Mouse (Mus musculus) CH12.LX (cell line): Measurements from ENCODE around the gene Uck1. TPM values are rescaled to one million over a fixed set of nuclear protein-coding genes. Genes with fewer than 3 reads are reported as not detected.

ENCODE experiments used
- DNase-seq: peaks from one replicate; pipeline ENCODE4 v3.0.0-alpha.2; 2013; ENCODE audit errors: extremely low read depth
- H3K27ac ChIP-seq: 2 replicates; pipeline ENCODE4 v1.5.1; 2012; ENCODE audit warnings: low read depth, mild to moderate bottlenecking, control low read depth, moderate library complexity; ENCODE audit not compliant: insufficient read depth
- H3K27me3 ChIP-seq: replicated peaks from 2 replicates; pipeline ENCODE3; 2012; ENCODE audit warnings: inconsistent platforms
- H3K36me3 ChIP-seq, 2 experiments: replicated peaks in 1 of 2; 2 replicates each; pipeline versions ENCODE3 to v1.6.1; 2012; ENCODE audit warnings: inconsistent platforms in 1 of 2, low read length in 1 of 2, mild to moderate bottlenecking in 1 of 2, mixed read lengths in 1 of 2, moderate library complexity in 1 of 2; ENCODE audit not compliant: control insufficient read depth in 1 of 2, insufficient read depth in 1 of 2
- H3K4me1 ChIP-seq, 2 experiments: 2 replicates each; pipeline ENCODE4 v1.6.1; 2012; ENCODE audit warnings: inconsistent platforms in 1 of 2, moderate library complexity in 1 of 2; ENCODE audit not compliant: insufficient read depth in 2 of 2, control insufficient read depth in 1 of 2
- H3K4me2 ChIP-seq: 2 replicates; pipeline ENCODE4 v1.6.1; 2012; ENCODE audit warnings: low read depth, mild to moderate bottlenecking, control low read depth; ENCODE audit not compliant: poor library complexity, insufficient read depth, severe bottlenecking
- H3K4me3 ChIP-seq, 3 experiments: fragments of 150-350 bp in 1 of 3; sonication (generic) in 1 of 3; replicated peaks in 1 of 3; 2 replicates each; pipeline versions ENCODE3 to v1.5.1; 2011 to 2012; ENCODE audit warnings: low read depth in 2 of 3, low read length in 2 of 3, mild to moderate bottlenecking in 2 of 3, moderate library complexity in 2 of 3, control low read depth in 1 of 3, improper control_type of control experiment in 1 of 3, inconsistent platforms in 1 of 3, mixed read lengths in 1 of 3; ENCODE audit not compliant: poor library complexity in 1 of 3
- H3K79me2 ChIP-seq: replicated peaks from 2 replicates; pipeline ENCODE4 v1.6.1; 2012; ENCODE audit warnings: mild to moderate bottlenecking, moderate library complexity; ENCODE audit not compliant: control insufficient read depth, poor library complexity, insufficient read depth, severe bottlenecking; ENCODE audit errors: extremely low read depth
- H3K9ac ChIP-seq: 2 replicates; pipeline ENCODE4 v1.6.1; 2012; ENCODE audit warnings: low read depth, mild to moderate bottlenecking, control low read depth, moderate library complexity; ENCODE audit not compliant: insufficient read depth
- H3K9me3 ChIP-seq: replicated peaks from 2 replicates; pipeline ENCODE3; 2012; ENCODE audit warnings: low read length, inconsistent platforms, mixed read lengths
- BHLHE40 ChIP-seq: IDR thresholded peaks from 2 replicates; pipeline ENCODE4 v1.6.1; 2011; ENCODE audit warnings: mild to moderate bottlenecking, low read depth, low read length, improper control_type of control experiment
- CHD1 ChIP-seq: IDR thresholded peaks from 2 replicates; pipeline ENCODE4 v1.6.1; 2012; ENCODE audit warnings: low read depth, low read length, improper control_type of control experiment, inconsistent platforms
- CHD2 ChIP-seq: IDR thresholded peaks from 2 replicates; pipeline ENCODE4 v1.6.1; 2011; ENCODE audit warnings: low read length, improper control_type of control experiment
- E2F4 ChIP-seq: IDR thresholded peaks from 2 replicates; pipeline ENCODE4 v1.6.1; 2011; ENCODE audit warnings: low read depth, low read length, improper control_type of control experiment; ENCODE audit not compliant: insufficient replicate concordance
- ELF1 ChIP-seq: IDR thresholded peaks from 2 replicates; pipeline ENCODE4 v1.6.1; 2014; ENCODE audit warnings: low read depth, mild to moderate bottlenecking, inconsistent platforms, low read length, improper control_type of control experiment
- GABPA ChIP-seq: IDR thresholded peaks from 2 replicates; pipeline ENCODE4 v1.6.1; 2012; ENCODE audit warnings: low read depth, low read length, improper control_type of control experiment, inconsistent platforms; ENCODE audit not compliant: insufficient replicate concordance
- HCFC1 ChIP-seq: IDR thresholded peaks from 2 replicates; pipeline ENCODE4 v1.6.1; 2012; ENCODE audit warnings: low read depth, mild to moderate bottlenecking, inconsistent platforms, low read length, improper control_type of control experiment
- IRF4 ChIP-seq: IDR thresholded peaks from 2 replicates; pipeline ENCODE4 v1.6.1; 2014; ENCODE audit warnings: low read depth, mild to moderate bottlenecking, inconsistent platforms, low read length, improper control_type of control experiment
- JUN ChIP-seq: IDR thresholded peaks from 2 replicates; pipeline ENCODE4 v1.6.1; 2011; ENCODE audit warnings: low read depth, mild to moderate bottlenecking, low read length, improper control_type of control experiment, moderate library complexity; ENCODE audit not compliant: insufficient read depth
- JUND ChIP-seq: conservative IDR thresholded peaks from 2 replicates; pipeline ENCODE4 v1.6.1; 2011; ENCODE audit warnings: low read depth, low read length, improper control_type of control experiment
- KAT2A ChIP-seq: IDR thresholded peaks from 2 replicates; pipeline ENCODE4 v1.6.1; 2012; ENCODE audit warnings: low read length, improper control_type of control experiment, inconsistent platforms; ENCODE audit not compliant: insufficient replicate concordance
- MAFK ChIP-seq: IDR thresholded peaks from 2 replicates; pipeline ENCODE4 v1.6.1; 2011; ENCODE audit warnings: low read length, improper control_type of control experiment; ENCODE audit not compliant: insufficient replicate concordance
- MAX ChIP-seq: IDR thresholded peaks from 2 replicates; pipeline ENCODE4 v1.6.1; 2011; ENCODE audit warnings: low read length, improper control_type of control experiment
- MAZ ChIP-seq: IDR thresholded peaks from 2 replicates; pipeline ENCODE4 v1.6.1; 2012; ENCODE audit warnings: low read depth, mild to moderate bottlenecking, inconsistent platforms, low read length, improper control_type of control experiment, moderate library complexity
- MEF2A ChIP-seq: IDR thresholded peaks from 2 replicates; pipeline ENCODE4 v1.6.1; 2014; ENCODE audit warnings: low read depth, mild to moderate bottlenecking, inconsistent platforms, low read length, improper control_type of control experiment, borderline replicate concordance
- MXI1 ChIP-seq: IDR thresholded peaks from 2 replicates; pipeline ENCODE4 v1.6.1; 2011; ENCODE audit warnings: mild to moderate bottlenecking, low read depth, low read length, improper control_type of control experiment
- MYC ChIP-seq: IDR thresholded peaks from 2 replicates; pipeline ENCODE4 v1.6.1; 2011; ENCODE audit warnings: low read depth, mild to moderate bottlenecking, improper control_type of control experiment, low read length
- NELFE ChIP-seq: IDR thresholded peaks from 2 replicates; pipeline ENCODE4 v1.6.1; 2011; ENCODE audit warnings: low read depth, low read length, improper control_type of control experiment
- NRF1 ChIP-seq: IDR thresholded peaks from 2 replicates; pipeline ENCODE4 v1.6.1; 2014; ENCODE audit warnings: low read depth, mild to moderate bottlenecking, inconsistent platforms, low read length, improper control_type of control experiment, moderate library complexity
- PAX5 ChIP-seq: IDR thresholded peaks from 2 replicates; pipeline ENCODE4 v1.6.1; 2012; ENCODE audit warnings: low read length, inconsistent platforms, mixed read lengths
- POLR2A ChIP-seq: IDR thresholded peaks from 2 replicates; pipeline ENCODE4 v1.6.1; 2011; ENCODE audit warnings: low read depth, mild to moderate bottlenecking, improper control_type of control experiment, low read length
- POLR2AphosphoS2 ChIP-seq: IDR thresholded peaks from 2 replicates; pipeline ENCODE4 v1.6.1; 2011; ENCODE audit warnings: low read depth, low read length, improper control_type of control experiment
- RAD21 ChIP-seq: IDR thresholded peaks from 2 replicates; pipeline ENCODE4 v1.6.1; 2011; ENCODE audit warnings: low read depth, mild to moderate bottlenecking, low read length, improper control_type of control experiment, moderate library complexity
- RCOR1 ChIP-seq: conservative IDR thresholded peaks from 2 replicates; pipeline ENCODE4 v1.6.1; 2012; ENCODE audit warnings: low read depth, mild to moderate bottlenecking, inconsistent platforms, low read length, improper control_type of control experiment
- SIN3A ChIP-seq: IDR thresholded peaks from 2 replicates; pipeline ENCODE4 v1.6.1; 2012; ENCODE audit warnings: low read length, improper control_type of control experiment, inconsistent platforms
- TBP ChIP-seq: conservative IDR thresholded peaks from 2 replicates; pipeline ENCODE4 v1.6.1; 2011; ENCODE audit warnings: low read depth, low read length, improper control_type of control experiment
- TCF12 ChIP-seq: IDR thresholded peaks from 2 replicates; pipeline ENCODE4 v1.6.1; 2014; ENCODE audit warnings: low read depth, mild to moderate bottlenecking, inconsistent platforms, low read length, improper control_type of control experiment
- USF2 ChIP-seq: conservative IDR thresholded peaks from 2 replicates; pipeline ENCODE4 v1.6.1; 2011; ENCODE audit warnings: low read depth, low read length, improper control_type of control experiment
- ZKSCAN1 ChIP-seq: IDR thresholded peaks from 2 replicates; pipeline ENCODE4 v1.6.1; 2012; ENCODE audit warnings: low read depth, inconsistent platforms, low read length, improper control_type of control experiment, borderline replicate concordance
- ZMIZ1 ChIP-seq: IDR thresholded peaks from 2 replicates; pipeline ENCODE4 v1.6.1; 2012; ENCODE audit warnings: low read depth, mild to moderate bottlenecking, inconsistent platforms, low read length, improper control_type of control experiment
- ZNF384 ChIP-seq: IDR thresholded peaks from 2 replicates; pipeline ENCODE4 v1.6.1; 2012; ENCODE audit warnings: low read depth, low read length, improper control_type of control experiment, inconsistent platforms
- dilution Hi-C: fragments of 300-500 bp; cut with MboI; formaldehyde crosslinking; loops from 2 replicates; pipeline ENCODE4 v1.14.3; 2020; ENCODE audit warnings: low sequenced_read_pairs; ENCODE audit not compliant: extremely low pct_unique_long_range_greater_than_20kb, extremely low pct_ligation_motif_present
- in situ Hi-C: fragments of 300-500 bp; cut with MboI; formaldehyde crosslinking; loops from 3 replicates; pipeline ENCODE4 v1.14.3; 2019; ENCODE audit warnings: low sequenced_read_pairs, low pct_ligation_motif_present, low pct_unique_long_range_greater_than_20kb, mixed read lengths
- polyA plus RNA-seq: library from polyadenylated mRNA; unstranded; fragments of >175 nt; gene quantifications from 2 replicates; pipeline ENCODE4 v1.2.1, GENCODE M21; 2012; ENCODE audit warnings: low read depth; ENCODE audit not compliant: insufficient read length
- total RNA-seq, 2 experiments: library from RNA; depleted of rRNA; stranded (reverse); fragments of 300-350 nt in 1 of 2; fragments of >200 nt in 1 of 2; gene quantifications; 2 replicates each; pipeline ENCODE4 v1.2.3; 2012 to 2014

The Uck1 gene
- total and polyA plus RNA-seq, 3 experiments: 33.7 to 45.0 (median 35.7) TPM

- Histone ChIP-seq H3K9me3 (no peaks in the 10 kb centered on the region), H3K79me2 (peaks cover 2% of the 10 kb centered on the region; the same call in 1 of the 2 replicates), H3K9ac (peak within 1 kb of the TSS; percentile 76), H3K4me3 (peak within 1 kb of the TSS; percentile 58 to 82 (median 75)), H3K27me3 (no peaks in the 10 kb centered on the region), H3K4me1 (peaks cover 4 to 30% of the 10 kb centered on the region in 2 experiments; a peak in 2 of 4 replicates), H3K4me2 (peak within 1 kb of the TSS; percentile 59), H3K36me3 (peaks cover 28 to 57% of the 10 kb centered on the region in 2 experiments), H3K27ac (peak within 1 kb of the TSS; percentile 82)
- peak; percentile 93 for DNase-seq
- in situ Hi-C loops: no loop called here
- TF ChIP-seq ELF1 (peak; percentile 62; the same call in 1 of the 2 replicates), CHD1 (no peak), POLR2AphosphoS2 (peak; percentile 85; the same call in 1 of the 2 replicates), ZMIZ1 (0 out of 2 replicates have a peak, but pooled peaks have one; percentile 19), HCFC1 (peak; percentile 89), POLR2A (peak; percentile 88), TCF12 (peak; percentile 81), USF2 (no peak), ZKSCAN1 (peak; percentile 5; the same call in 1 of the 2 replicates), MXI1 (peak; percentile 97), TBP (no peak), KAT2A (peak; percentile 66; the same call in 1 of the 2 replicates), MEF2A (peak; percentile 39; the same call in 1 of the 2 replicates), IRF4 (no peak), GABPA (no peak; the same call in 1 of the 2 replicates), RAD21 (no peak), BHLHE40 (peak; percentile 54), CHD2 (peak; percentile 43; the same call in 1 of the 2 replicates), MAFK (no peak), NRF1 (peak; percentile 98), JUN (no peak), SIN3A (peak; percentile 98), MYC (peak; percentile 69), NELFE (peak; percentile 97), MAX (peak; percentile 87), PAX5 (no peak), E2F4 (no peak), RCOR1 (0 out of 2 replicates have a peak, but pooled peaks have one; percentile 38), JUND (no peak), ZNF384 (0 out of 2 replicates have a peak, but pooled peaks have one; percentile 19), MAZ (peak; percentile 75; the same call in 1 of the 2 replicates)
- dilution Hi-C loops: no loop called here
Observed at GRCm38 (mm10) chr2:32235886-32236759, 23.8 kb downstream of the Uck1 start, which contains the start of gene Pomt1. Gene Pomt1, plus strand, starts transcription at chr2:32236590.
